Mouse (Mus musculus) small intestine, adult 2 months (tissue): ENCODE measurements around the gene Cnbp.

Experiments used
- CTCF ChIP-seq: fragments of 200-500 bp; IDR thresholded peaks from 2 replicates; pipeline ENCODE4 v1.5.1; 2012; ENCODE audit warnings: low read depth, mild to moderate bottlenecking, control low read depth, inconsistent platforms, low read length, moderate library complexity, mixed read lengths; ENCODE audit not compliant: insufficient replicate concordance, insufficient read length; ENCODE audit errors: extremely low read depth
- POLR2A ChIP-seq: fragments of 200-500 bp; IDR thresholded peaks from 2 replicates; pipeline ENCODE4 v1.6.1; 2012; ENCODE audit warnings: low read depth, mild to moderate bottlenecking, control low read depth, inconsistent platforms, low read length, moderate library complexity

DNA sequence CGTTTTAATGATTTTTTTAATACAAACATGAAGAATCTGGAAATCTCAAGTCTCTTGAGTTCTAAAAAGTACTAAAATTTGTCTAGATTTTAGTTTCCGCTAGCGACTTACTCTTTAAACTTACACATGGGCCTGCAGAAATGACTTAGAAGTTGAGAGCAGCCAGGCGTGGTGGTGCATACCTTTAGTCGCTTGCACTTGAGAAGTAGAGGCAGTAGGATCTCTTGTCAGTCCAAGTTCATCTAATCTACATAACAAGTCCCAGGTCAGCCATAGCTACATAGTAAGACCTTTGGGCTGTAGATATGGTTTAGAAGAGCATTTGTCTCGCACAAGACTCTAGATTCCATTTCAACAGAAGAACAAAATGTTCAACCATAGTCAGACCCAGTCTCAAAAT, 965 bp upstream of the Cnbp start:
- no peak for TF ChIP-seq CTCF
- no peak for TF ChIP-seq POLR2A
